Mouse (Mus musculus) kidney, embryonic 15.5 days (tissue): ENCODE data around the gene Capza1. TPM values are rescaled to one million over a fixed set of nuclear protein-coding genes. Genes with fewer than 3 reads are reported as not detected.

ENCODE experiments used
- ATAC-seq: fragments of 200-750 bp; cut with Nextera tagmentation; replicated peaks from 2 replicates; pipeline ENCODE4 v1.8.0; 2017; ENCODE audit warnings: moderate TSS enrichment; ENCODE audit not compliant: low FRiP score
- H3K27ac ChIP-seq: fragments of 300-500 bp; sonication (generic); 2 replicates; pipeline ENCODE4 v1.5.1; 2015; ENCODE audit warnings: mild to moderate bottlenecking, inconsistent platforms
- H3K27me3 ChIP-seq: fragments of 300-500 bp; sonication (generic); 2 replicates; pipeline ENCODE4 v1.6.1; 2015; ENCODE audit warnings: inconsistent platforms
- H3K36me3 ChIP-seq: fragments of 300-500 bp; sonication (generic); 2 replicates; pipeline ENCODE4 v1.6.1; 2015; ENCODE audit warnings: inconsistent platforms
- H3K4me1 ChIP-seq: fragments of 300-500 bp; sonication (generic); 2 replicates; pipeline ENCODE4 v1.6.1; 2015; ENCODE audit warnings: inconsistent platforms
- H3K4me2 ChIP-seq: fragments of 300-500 bp; sonication (generic); 2 replicates; pipeline ENCODE4 v1.6.1; 2015; ENCODE audit warnings: moderate library complexity, mild to moderate bottlenecking, inconsistent platforms
- H3K4me3 ChIP-seq: fragments of 300-500 bp; sonication (generic); replicated peaks from 2 replicates; pipeline ENCODE4 v1.5.1; 2015; ENCODE audit warnings: mild to moderate bottlenecking, inconsistent platforms
- H3K9ac ChIP-seq: fragments of 300-500 bp; sonication (generic); 2 replicates; pipeline ENCODE4 v1.6.1; 2015; ENCODE audit warnings: mild to moderate bottlenecking, inconsistent platforms
- H3K9me3 ChIP-seq: fragments of 300-500 bp; sonication (generic); replicated peaks from 2 replicates; pipeline ENCODE4 v1.6.1; 2016; ENCODE audit warnings: inconsistent platforms
- WGBS: fragments of 180-500 bp; shearing (Covaris S2); methylation state at CpG from one replicate; pipeline ENCODE4 v1.1.7; 2015; ENCODE audit warnings: mixed read lengths; 5-methylcytosine and 5-hydroxymethylcytosine counted together
- polyA plus RNA-seq: library from polyadenylated mRNA; unstranded; fragments of >200 nt; fragmentation: Nextera tagmentation; extraction: Ambion mirVana; gene quantifications from 2 replicates; pipeline ENCODE4 v1.2.1, GENCODE M21; 2015

The Capza1 gene
- polyA plus RNA-seq, 1 experiment from 2014 or later = 180 TPM

GRCm38 (mm10) chr3:104783971-104784500 is 80.3 kb downstream of the Capza1 start:
- 45% methylated on average over 14 of the region's 14 CpGs for WGBS

DNA sequence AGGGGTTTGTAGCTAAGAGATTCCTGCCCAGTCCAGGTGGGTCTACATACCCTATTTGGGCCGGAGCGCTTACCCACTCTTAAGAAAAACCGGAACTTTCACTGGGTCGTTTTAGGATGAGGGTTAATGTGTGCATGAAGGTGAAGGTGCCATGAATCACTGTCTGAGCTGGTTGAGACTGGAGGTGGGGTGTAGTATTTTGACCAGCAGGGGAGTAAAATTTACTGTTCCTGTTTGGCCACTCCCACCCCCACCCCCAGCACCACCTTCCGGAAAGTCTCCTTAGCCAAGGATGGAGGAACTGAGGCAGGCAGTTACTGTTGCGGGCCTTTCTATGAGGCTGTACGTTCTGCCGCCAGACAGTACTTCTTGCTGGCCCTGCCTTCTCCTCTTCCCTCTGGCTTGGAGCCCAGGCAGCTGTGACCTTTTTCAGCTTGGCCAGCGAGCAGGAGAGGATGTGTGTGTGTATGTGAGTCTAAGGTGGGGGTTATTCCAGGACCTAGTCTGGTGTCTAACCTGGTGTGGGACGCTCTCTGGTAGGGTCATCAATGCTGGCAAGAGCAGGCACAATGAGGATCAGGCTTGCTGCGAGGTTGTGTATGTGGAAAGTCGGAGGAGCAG is 82.1 kb downstream of the Capza1 start:
- Histone ChIP-seq H3K4me3 (peak overlapping the region; percentile 57), H3K9me3 (no peaks in the 10 kb centered on the region), H3K9ac (peak overlapping the region; percentile 53), H3K4me1 (peaks cover 39% of the 10 kb centered on the region), H3K27ac (no peak overlapping the region), H3K27me3 (peaks cover 77% of the 10 kb centered on the region), H3K36me3 (no peaks in the 10 kb centered on the region), H3K4me2 (peak overlapping the region; percentile 98)
- 13% methylated on average over 12 of the region's 12 CpGs for WGBS
- peak; percentile 16; the same call in 1 of the 2 replicates for ATAC-seq

More at GRCm38 (mm10) chr3:104783971-104784500, 80.3 kb downstream of the Capza1 start:
- peaks cover 42% of the 10 kb centered on the region for H3K4me1 ChIP-seq
- H3K36me3 ChIP-seq = no peaks in the 10 kb centered on the region
- ATAC-seq = no peak
- H3K4me3 ChIP-seq = no peak overlapping the region
- 0 out of 2 replicates have a peak overlapping the region, but pooled peaks have one; percentile 6 for H3K27ac ChIP-seq
- H3K4me2 ChIP-seq = 0 out of 2 replicates have a peak overlapping the region, but pooled peaks have one; percentile 2
- peaks cover 58% of the 10 kb centered on the region for H3K27me3 ChIP-seq
- H3K9ac ChIP-seq = no peak overlapping the region
- no peaks in the 10 kb centered on the region for H3K9me3 ChIP-seq

GRCm38 (mm10) chr3:104781471-104781903 is 82.8 kb downstream of the Capza1 start, which contains the start of gene Fam19a3:
TSS of gene Fam19a3 (minus strand) at chr3:104781840.
- H3K9me3 ChIP-seq = no peaks in the 10 kb centered on the region
- H3K36me3 ChIP-seq = no peaks in the 10 kb centered on the region
- ATAC-seq = peak; percentile 17
- WGBS = under 1% methylated on average over 26 of the region's 26 CpGs
- peak within 1 kb of the TSS; percentile 33; the same call in 1 of the 2 replicates for H3K27ac ChIP-seq
- peak within 1 kb of the TSS; percentile 57 for H3K4me3 ChIP-seq
- peaks cover 42% of the 10 kb centered on the region for H3K4me1 ChIP-seq
- peak within 1 kb of the TSS; percentile 98 for H3K4me2 ChIP-seq
- peak within 1 kb of the TSS; percentile 53 for H3K9ac ChIP-seq
- peaks cover 84% of the 10 kb centered on the region for H3K27me3 ChIP-seq

DNA sequence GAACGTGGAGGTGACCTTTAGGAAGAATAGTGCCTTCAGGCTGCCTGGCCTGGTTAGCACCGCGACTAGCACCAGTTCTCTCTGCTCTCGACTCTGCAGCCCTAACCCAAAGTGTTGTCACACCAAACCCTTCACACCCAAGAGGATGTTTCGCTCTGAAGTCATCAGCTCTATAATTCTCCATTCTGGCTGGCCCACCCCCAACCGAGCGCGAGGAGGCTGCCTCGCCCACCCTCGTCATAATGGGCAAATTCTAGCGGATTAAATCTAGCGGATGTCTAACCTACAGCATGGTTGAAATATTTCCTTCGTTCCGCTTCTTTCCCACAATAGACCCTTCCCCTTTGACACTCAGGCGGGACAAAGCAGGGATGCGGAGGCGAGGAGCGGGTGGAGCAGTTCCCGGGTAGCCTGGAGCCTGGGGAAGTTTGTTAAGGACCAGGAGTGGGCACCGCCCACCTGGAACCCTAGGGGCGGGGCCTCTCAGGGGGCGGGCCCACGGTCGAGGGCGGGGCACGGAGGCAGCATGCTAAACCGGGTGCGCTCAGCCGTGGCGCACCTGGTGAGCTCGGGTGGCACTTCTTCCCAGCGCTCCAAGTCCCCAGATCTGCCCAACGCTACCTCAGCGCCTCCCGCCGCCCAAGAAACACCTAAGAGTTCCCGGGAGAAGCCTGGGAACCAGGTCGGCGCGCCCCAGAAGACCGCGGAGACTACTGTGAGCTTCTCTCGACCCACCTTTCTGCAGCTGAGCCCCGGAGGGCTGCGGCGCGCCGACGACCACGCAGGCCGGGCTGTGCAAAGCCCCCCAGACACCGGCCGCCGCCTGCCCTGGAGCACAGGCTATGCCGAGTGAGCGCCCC is 83.5 kb downstream of the Capza1 start, which contains the start of gene Ppm1j:
Ppm1j (plus strand) TSS at position 496 of the 860 bp plus-strand sequence.
- peak within 1 kb of the TSS; percentile 33; the same call in 1 of the 2 replicates for H3K27ac ChIP-seq

GRCm38 (mm10) chr3:104779949-104780348 is 84.4 kb downstream of the Capza1 start:
- no peaks in the 10 kb centered on the region for H3K9me3 ChIP-seq
- peaks cover 42% of the 10 kb centered on the region for H3K4me1 ChIP-seq
- H3K27me3 ChIP-seq = peaks cover 86% of the 10 kb centered on the region
- no peaks in the 10 kb centered on the region for H3K36me3 ChIP-seq
- no peak overlapping the region for H3K27ac ChIP-seq
- WGBS = 3% methylated on average over 7 of the region's 7 CpGs
- H3K4me2 ChIP-seq = peak overlapping the region; percentile 98; the same call in 1 of the 2 replicates
- H3K4me3 ChIP-seq = peak overlapping the region; percentile 57; the same call in 1 of the 2 replicates
- ATAC-seq = no peak
- H3K9ac ChIP-seq = no peak overlapping the region

More for the DNA sequence above, 83.5 kb downstream of the Capza1 start, which contains the start of gene Ppm1j:
- peaks cover 88% of the 10 kb centered on the region for H3K27me3 ChIP-seq
- H3K36me3 ChIP-seq = no peaks in the 10 kb centered on the region
- H3K4me1 ChIP-seq = peaks cover 42% of the 10 kb centered on the region
- ATAC-seq = peak; percentile 74
- H3K4me3 ChIP-seq = peak within 1 kb of the TSS; percentile 57
- peak within 1 kb of the TSS; percentile 98 for H3K4me2 ChIP-seq
- H3K9ac ChIP-seq = peak within 1 kb of the TSS; percentile 53
- under 1% methylated on average over 56 of the region's 56 CpGs for WGBS
- no peaks in the 10 kb centered on the region for H3K9me3 ChIP-seq

DNA sequence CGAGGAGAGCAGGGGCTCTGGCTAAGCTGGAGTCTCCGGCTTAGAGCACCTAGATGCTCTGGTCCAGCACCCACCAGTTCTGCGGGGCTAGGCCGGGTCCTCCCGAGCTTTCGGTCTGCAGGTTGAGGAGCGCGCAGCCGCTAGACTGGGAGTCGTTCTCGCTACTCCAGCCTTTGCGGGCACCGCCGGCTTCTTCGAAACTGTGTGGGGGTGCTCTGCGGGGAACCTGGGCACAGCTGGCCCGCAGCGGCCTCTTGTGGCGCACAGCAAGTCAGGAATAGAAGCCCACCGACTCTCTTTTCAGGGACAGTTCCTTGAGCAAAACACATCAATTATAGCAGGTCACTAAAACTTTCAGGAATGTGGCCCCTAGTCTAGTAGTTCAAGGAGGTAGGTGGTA is 87.0 kb downstream of the Capza1 start:
- Histone ChIP-seq H3K36me3 (no peaks in the 10 kb centered on the region), H3K27me3 (peaks cover 74% of the 10 kb centered on the region)

DNA sequence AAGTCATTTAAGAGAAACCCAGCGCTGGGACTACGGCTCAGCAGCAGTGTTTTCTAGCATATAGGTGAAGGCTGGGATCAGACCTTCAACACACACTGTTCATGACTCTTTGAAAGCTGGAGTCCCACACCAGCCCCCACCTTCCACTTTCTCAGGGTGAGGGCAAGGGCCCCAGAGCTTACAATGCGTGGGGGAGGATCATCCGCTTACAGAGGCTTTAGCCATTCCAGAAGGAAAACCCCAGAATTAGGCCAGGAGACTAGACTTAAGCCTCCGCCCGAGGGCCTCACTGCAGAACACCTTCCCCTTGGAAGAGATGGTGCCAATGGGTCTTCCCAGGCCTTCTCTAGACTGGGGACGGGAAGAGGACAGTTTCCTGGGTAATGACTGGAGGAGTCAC is 91.0 kb downstream of the Capza1 start:
- Histone ChIP-seq H3K9ac (no peak overlapping the region), H3K36me3 (no peaks in the 10 kb centered on the region), H3K27me3 (peaks cover 38% of the 10 kb centered on the region), H3K4me1 (peaks cover 12% of the 10 kb centered on the region), H3K27ac (no peak overlapping the region), H3K4me2 (no peak overlapping the region), H3K4me3 (no peak overlapping the region), H3K9me3 (no peaks in the 10 kb centered on the region)
- no peak for ATAC-seq
- WGBS = 68% methylated on average over 7 of the region's 7 CpGs

More for the DNA sequence above, 87.0 kb downstream of the Capza1 start:
- H3K4me3 ChIP-seq = peak overlapping the region; percentile 36
- H3K4me1 ChIP-seq = peaks cover 37% of the 10 kb centered on the region
- no peak for ATAC-seq
- peak overlapping the region; percentile 70 for H3K4me2 ChIP-seq
- H3K27ac ChIP-seq = no peak overlapping the region
- H3K9me3 ChIP-seq = no peaks in the 10 kb centered on the region
- WGBS = under 1% methylated on average over 20 of the region's 20 CpGs
- H3K9ac ChIP-seq = no peak overlapping the region

Other genes starting within 250 kb of the Capza1 start
- 47.9 and 48.5 TPM in 2 replicates for gene Slc16a1, start 225.8 kb downstream of the Capza1 start, polyA plus RNA-seq
- 6.5 and 6.9 TPM in 2 replicates for gene Ppm1j, start 83.4 kb downstream of the Capza1 start, polyA plus RNA-seq
- gene Fam19a3, start 82.7 kb downstream of the Capza1 start, polyA plus RNA-seq = 0.06 and 0.10 TPM in 2 replicates
- gene Rhoc, start 76.1 kb downstream of the Capza1 start, polyA plus RNA-seq = 131 and 135 TPM in 2 replicates
- gene Mov10, start 45.9 kb downstream of the Capza1 start, polyA plus RNA-seq = 62.9 and 66.5 TPM in 2 replicates
- gene St7l, start 500 bp downstream of the Capza1 start, polyA plus RNA-seq = 37.1 and 38.9 TPM in 2 replicates
- gene Wnt2b, start 97.4 kb upstream of the Capza1 start, polyA plus RNA-seq = 0.36 and 1.1 TPM in 2 replicates
- 26.4 and 29.4 TPM in 2 replicates for gene Cttnbp2nl, start 188.6 kb upstream of the Capza1 start, polyA plus RNA-seq
- not detected in 2 replicates for gene 4930564D02Rik, start 202.3 kb upstream of the Capza1 start, polyA plus RNA-seq